Mouse (Mus musculus): Measurements from ENCODE around the gene Rab14. TPM values are rescaled to one million over a fixed set of nuclear protein-coding genes. Genes with fewer than 3 reads are reported as not detected.

The Rab14 gene
- total RNA-seq (2021): 236 and 239 TPM in 2 replicates
- long read RNA-seq, full-length matches to known transcripts: 222 of 250 reads
- long read RNA-seq, partial matches to known transcripts: 10 of 250 reads
- long read RNA-seq, other reads (novel, unspliced or antisense): 18 of 250 reads

- peak; percentile 100 for DNase-seq
Observed at GRCm38 (mm10) chr2:35200898-35201668, at the start of gene Rab14. Rab14 (minus strand) TSS chr2:35201120.

GRCm38 (mm10) chr2:35247763-35248162 lies 46.8 kb upstream of the Rab14 start:
- DNase-seq: no peak

- no peak for DNase-seq
Observed at GRCm38 (mm10) chr2:35244241-35244640, 43.3 kb upstream of the Rab14 start.

- DNase-seq: no peak
Observed at GRCm38 (mm10) chr2:35235021-35235420, 34.1 kb upstream of the Rab14 start.

DNA sequence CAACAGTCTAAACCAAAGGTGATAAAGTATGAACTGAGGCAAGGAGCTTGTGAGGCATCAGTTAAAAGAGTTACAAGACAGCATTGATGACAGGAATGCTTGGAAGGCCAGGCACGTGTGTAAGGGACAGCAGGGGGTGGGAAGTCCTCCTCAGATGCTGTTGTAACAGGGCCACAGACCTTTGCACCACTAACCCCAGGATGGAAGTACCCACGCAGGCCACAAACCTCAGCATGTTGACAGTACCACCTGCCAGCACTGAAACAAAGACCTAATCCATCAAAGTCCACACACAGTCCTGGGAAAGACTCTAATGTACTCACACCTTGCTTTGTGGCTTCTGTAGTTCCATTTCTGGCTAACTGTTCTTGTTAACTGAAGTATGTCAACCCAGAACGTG lies 33.0 kb upstream of the Rab14 start:
- no peak for DNase-seq

DNA sequence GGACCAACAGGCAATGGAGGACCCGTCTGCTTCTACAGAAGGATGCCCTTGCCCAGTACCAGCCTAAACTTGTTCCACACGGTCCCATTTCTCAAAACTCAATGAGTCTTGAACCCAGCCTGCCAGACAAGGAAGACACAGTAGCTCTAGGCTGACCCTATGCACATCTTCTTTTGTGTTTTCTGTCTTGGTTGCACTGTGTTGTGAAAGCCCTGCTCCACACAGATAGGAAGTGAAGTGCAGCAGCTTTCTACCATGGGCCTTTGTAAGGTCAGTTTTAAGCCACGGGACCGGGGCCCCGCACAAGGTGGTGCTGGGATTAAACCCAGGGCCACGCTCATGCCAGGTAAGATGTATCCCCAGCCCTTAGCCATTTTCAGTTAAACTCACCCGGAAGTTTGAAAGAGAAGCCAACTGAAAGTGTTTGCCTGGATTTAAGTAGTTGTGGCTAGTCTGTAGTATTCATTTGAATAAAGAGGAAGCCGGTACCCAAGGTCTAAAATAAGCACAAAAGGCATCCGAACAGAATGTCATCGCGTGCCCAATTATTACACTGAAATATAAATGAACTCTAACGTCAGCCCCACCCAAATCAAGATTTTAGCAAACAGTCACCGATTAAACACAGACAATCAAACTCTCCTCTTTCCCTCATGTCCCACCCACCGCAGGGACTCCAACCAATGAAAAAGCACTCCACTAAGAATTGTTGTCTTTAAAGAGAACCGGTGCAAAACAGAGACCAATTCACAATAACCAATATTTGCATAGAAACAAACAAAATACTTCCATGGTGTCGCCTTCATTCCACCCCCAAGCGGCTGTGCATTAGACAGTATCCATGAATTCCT lies 31.9 kb upstream of the Rab14 start:
- no peak for DNase-seq

GRCm38 (mm10) chr2:35231871-35232270 lies 31.0 kb upstream of the Rab14 start:
- DNase-seq: peak; percentile 13

DNA sequence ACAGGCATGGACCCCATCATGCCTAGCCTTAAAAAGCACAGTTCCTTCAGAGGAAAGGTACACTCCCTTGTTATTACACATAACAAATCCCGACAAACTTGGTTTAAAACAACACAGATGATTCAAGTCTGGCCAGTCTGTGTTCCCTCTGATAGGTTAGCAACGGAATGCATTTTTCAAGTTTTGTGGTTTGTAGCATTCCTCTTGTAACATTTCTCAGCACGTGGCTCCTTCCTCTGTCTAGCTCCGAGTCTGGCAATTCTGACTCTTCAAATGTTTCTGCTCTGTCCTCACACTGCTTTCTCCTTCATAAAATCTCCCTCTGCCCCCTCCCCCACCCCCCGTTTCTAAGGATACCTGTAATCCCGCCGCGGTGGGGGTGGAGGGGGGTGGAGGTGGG lies 29.3 kb upstream of the Rab14 start:
- no peak for DNase-seq

DNA sequence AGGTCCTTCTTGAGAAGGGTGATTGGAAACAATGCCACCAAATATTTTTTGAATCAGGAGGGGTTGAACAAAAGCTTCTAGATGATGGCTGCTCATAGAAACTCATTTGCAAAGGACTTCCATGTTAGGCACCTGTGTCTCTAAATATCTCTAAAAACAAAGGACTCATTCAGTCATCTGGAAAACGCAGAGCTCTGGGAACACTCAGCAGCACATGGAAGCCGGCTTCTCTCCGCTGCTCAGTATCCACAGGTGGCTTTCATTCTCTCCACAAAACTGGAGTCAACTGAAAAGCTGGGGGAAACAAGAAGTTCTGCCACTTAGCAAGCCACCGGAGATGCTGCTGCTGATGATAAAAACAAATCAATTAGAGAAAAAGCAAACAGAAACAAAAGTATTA lies 27.2 kb upstream of the Rab14 start:
- no peak for DNase-seq

DNA sequence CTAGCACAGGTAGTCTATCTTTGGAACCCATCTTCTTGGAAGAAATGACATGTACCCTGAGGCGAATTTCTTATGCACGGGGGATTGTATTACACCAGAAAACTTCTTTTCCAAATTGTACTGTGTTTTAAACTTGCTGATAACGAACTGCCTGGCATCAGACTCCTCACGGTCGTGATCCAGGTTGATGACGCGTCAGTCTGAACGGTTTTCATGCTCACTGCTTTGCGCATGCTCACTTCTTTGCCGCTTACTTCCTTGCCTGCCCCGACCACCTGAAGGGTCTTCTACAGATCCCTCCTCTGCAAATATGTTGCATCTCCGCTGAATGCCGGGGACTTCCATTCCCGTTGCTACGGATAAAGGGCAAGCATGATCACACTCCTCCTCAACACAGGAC lies 23.4 kb upstream of the Rab14 start:
- no peak for DNase-seq

- no peak for DNase-seq
Observed at GRCm38 (mm10) chr2:35222822-35223391, 22.0 kb upstream of the Rab14 start.

DNA sequence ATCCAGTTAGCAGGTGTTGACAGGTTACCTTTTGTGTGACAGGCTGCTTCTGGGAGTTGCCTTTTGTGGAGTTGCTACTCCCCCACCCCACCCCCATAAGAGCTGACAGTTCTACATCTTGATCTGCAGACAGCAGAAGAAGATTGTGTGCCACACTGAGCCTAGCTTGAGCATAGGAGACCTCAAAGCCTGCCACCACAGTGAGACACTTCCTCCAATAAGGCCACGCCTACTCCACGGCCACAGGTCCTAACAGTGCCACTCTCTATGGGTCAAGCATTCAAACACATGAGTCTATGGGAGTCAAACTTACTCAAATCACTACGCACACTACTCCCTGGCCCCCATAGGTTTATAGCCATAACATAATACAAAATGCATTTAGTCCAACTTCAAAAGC lies 17.8 kb upstream of the Rab14 start:
- no peak for DNase-seq

DNA sequence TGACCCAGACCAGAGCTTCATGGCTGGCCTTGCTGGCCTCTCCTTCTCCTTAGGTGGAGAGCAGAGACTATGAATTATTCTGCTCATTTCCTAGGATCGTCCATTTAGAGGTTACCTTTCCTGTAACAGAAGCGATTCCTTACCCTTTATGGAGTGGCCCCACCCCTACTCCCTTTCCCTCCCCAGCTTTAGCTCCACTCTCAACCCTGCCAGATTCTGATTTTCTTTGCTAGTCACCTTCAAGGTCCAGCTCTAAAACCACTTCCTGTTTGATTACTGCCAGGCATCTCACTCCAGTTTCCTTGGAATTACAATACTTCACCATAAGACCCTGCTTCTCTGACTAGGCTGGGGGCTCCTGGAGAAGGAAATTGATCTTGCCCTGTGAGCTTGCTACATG lies 15.8 kb upstream of the Rab14 start:
- no peak for DNase-seq

GRCm38 (mm10) chr2:35215363-35215762 lies 14.4 kb upstream of the Rab14 start:
- DNase-seq: no peak

DNA sequence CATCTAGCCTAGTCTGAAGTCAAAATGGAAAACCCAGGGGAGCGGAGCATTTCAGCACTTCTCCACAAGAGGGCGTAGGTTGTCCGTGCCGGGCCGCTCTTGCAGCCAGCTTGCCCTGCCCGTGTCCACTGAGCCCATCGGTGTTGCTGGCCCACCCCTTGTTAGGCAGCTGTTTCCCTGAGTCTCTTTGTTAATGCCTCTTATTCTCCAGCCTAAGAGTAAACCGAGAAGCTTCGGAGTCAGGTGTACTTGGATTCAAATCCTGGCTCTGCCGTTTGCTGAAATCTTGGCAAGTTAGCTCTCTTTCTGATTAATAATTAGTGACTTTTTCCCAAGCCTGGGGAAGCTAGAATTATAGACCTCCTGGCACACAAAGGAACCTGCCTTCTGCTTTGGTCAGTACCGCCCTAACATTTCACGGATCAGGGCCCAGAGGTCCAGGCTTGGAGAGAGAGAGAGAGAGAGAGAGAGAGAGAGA lies 14.0 kb upstream of the Rab14 start:
- peak; percentile 81 for DNase-seq

- DNase-seq: no peak
Observed at GRCm38 (mm10) chr2:35213345-35213910, 12.5 kb upstream of the Rab14 start.

- DNase-seq: no peak
Observed at GRCm38 (mm10) chr2:35211681-35212080, 10.8 kb upstream of the Rab14 start.

GRCm38 (mm10) chr2:35208931-35209665 lies 8.2 kb upstream of the Rab14 start:
- DNase-seq: no peak

GRCm38 (mm10) chr2:35208054-35208453 lies 7.1 kb upstream of the Rab14 start:
- DNase-seq: peak; percentile 18

- DNase-seq: no peak
Observed at GRCm38 (mm10) chr2:35206761-35207160, 5.8 kb upstream of the Rab14 start.

- no peak for DNase-seq
Observed at GRCm38 (mm10) chr2:35203729-35204128, 2.8 kb upstream of the Rab14 start.

All from adrenal gland, postnatal 25 days (tissue).